Mouse (Mus musculus) brain, embryonic 14.5 days (tissue): ENCODE measurements at regions not wholly inside any gene's neighbourhood (a gene's known extent, or its start where the extent isn't known, plus 50 kb on each side); places are given as distances from the start of the nearest gene placed in this dataset.

Experiments
- CTCF ChIP-seq: fragments of 200-500 bp; IDR thresholded peaks from 2 replicates; pipeline ENCODE4 v1.5.1; 2012; ENCODE audit warnings: inconsistent platforms, mild to moderate bottlenecking, moderate library complexity, borderline replicate concordance; ENCODE audit not compliant: insufficient read depth, insufficient read length; ENCODE audit errors: extremely low read depth
- POLR2A ChIP-seq: fragments of 200-500 bp; IDR thresholded peaks from 2 replicates; pipeline ENCODE4 v1.6.1; 2012; ENCODE audit warnings: mild to moderate bottlenecking, inconsistent platforms, borderline replicate concordance; ENCODE audit not compliant: poor library complexity, insufficient read depth, insufficient read length, severe bottlenecking; ENCODE audit errors: extremely low read depth

DNA sequence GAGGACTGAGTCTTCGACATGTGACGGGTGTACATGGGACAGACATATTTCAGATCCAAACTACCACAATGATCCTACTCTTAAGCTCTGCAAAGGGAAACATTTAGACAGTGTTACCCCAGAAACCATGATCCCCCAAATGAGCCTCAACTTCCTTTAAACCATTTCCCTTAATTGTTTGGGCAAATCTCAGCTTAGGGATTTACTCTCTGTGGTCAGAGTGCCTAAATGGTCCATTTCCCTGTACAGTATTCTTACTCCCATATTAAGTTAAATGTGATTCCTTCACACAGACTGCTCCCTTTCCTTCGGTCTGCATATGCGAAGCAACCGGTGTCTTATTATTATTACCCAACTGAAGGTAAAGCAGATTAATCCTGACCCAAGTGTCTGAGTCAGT is 128.4 kb upstream of the Jun start:
- TF ChIP-seq POLR2A (no peak), CTCF (no peak)
